Mouse (Mus musculus): ENCODE data around the gene Rasgef1a. TPM values are rescaled to one million over a fixed set of nuclear protein-coding genes. Genes with fewer than 3 reads are reported as not detected.
A peak's percentile ranks its signal among the peaks of the same experiment; 100 is the strongest.

The Rasgef1a gene
- total RNA-seq, 2 experiments from 2014 or later: 0.10 to 0.15 TPM

- DNase-seq: no peak
- intact Hi-C loops (cut with DNase I): no loop called here
These were observed 11.8 kb downstream of the Rasgef1a start for GRCm38 (mm10) chr6:118022898-118023635.

- DNase-seq: no peak
- intact Hi-C loops (cut with DNase I): no loop called here
These were observed 15.8 kb downstream of the Rasgef1a start for GRCm38 (mm10) chr6:118027036-118027435.

GRCm38 (mm10) chr6:118031467-118031866 is 20.2 kb downstream of the Rasgef1a start:
- DNase-seq: no peak
- intact Hi-C loops (cut with DNase I): no loop called here

- intact Hi-C loops (cut with DNase I): no loop called here
- DNase-seq: no peak
These were observed 24.4 kb downstream of the Rasgef1a start for GRCm38 (mm10) chr6:118035639-118036038.

- intact Hi-C loops (cut with DNase I): no loop called here
- DNase-seq: no peak
These were observed 25.0 kb downstream of the Rasgef1a start for GRCm38 (mm10) chr6:118036118-118036805.

- intact Hi-C loops (cut with DNase I): no loop called here
- DNase-seq: no peak
These were observed 25.6 kb downstream of the Rasgef1a start for GRCm38 (mm10) chr6:118036866-118037265.

GRCm38 (mm10) chr6:118045180-118045579 is 33.9 kb downstream of the Rasgef1a start:
- intact Hi-C loops (cut with DNase I): no loop called here
- DNase-seq: no peak

GRCm38 (mm10) chr6:118045892-118046291 is 34.7 kb downstream of the Rasgef1a start:
- intact Hi-C loops (cut with DNase I): no loop called here
- DNase-seq: no peak

- intact Hi-C loops (cut with DNase I): no loop called here
- DNase-seq: no peak
These were observed 35.3 kb downstream of the Rasgef1a start for GRCm38 (mm10) chr6:118046511-118046910.

- DNase-seq: no peak
- intact Hi-C loops (cut with DNase I): no loop called here
These were observed 35.7 kb downstream of the Rasgef1a start for GRCm38 (mm10) chr6:118046924-118047323.

GRCm38 (mm10) chr6:118047811-118048505 is 36.7 kb downstream of the Rasgef1a start:
- DNase-seq: no peak
- intact Hi-C loops (cut with DNase I): no loop called here

- no peak for DNase-seq
- intact Hi-C loops (cut with DNase I): no loop called here
These were observed 38.5 kb downstream of the Rasgef1a start for GRCm38 (mm10) chr6:118049776-118050175.

GRCm38 (mm10) chr6:118051474-118051873 is 40.2 kb downstream of the Rasgef1a start:
- intact Hi-C loops (cut with DNase I): no loop called here
- DNase-seq: no peak

GRCm38 (mm10) chr6:118055209-118055608 is 44.0 kb downstream of the Rasgef1a start:
- intact Hi-C loops (cut with DNase I): no loop called here
- DNase-seq: no peak

- intact Hi-C loops (cut with DNase I): loop anchor here (10.0 kb wide), 1 partner anchor 324 kb away; no protein-coding TSS in a partner anchor
- no peak for DNase-seq
These were observed 50.0 kb downstream of the Rasgef1a start for GRCm38 (mm10) chr6:118061266-118061665.

GRCm38 (mm10) chr6:118063266-118063665 is 52.0 kb downstream of the Rasgef1a start:
- DNase-seq: no peak
- intact Hi-C loops (cut with DNase I): loop anchor here (10.0 kb wide), 1 partner anchor 322 kb away; no protein-coding TSS in a partner anchor

GRCm38 (mm10) chr6:118064968-118065530 is 53.8 kb downstream of the Rasgef1a start:
- DNase-seq: peak in 1 of 2 experiments; percentile 28
- intact Hi-C loops (cut with DNase I): loop anchor here (10.0 kb wide), 1 partner anchor 320 kb away; no protein-coding TSS in a partner anchor

- intact Hi-C loops (cut with DNase I): loop anchor here (10.0 kb wide), 1 partner anchor 319 kb away; no protein-coding TSS in a partner anchor
- no peak for DNase-seq
These were observed 54.6 kb downstream of the Rasgef1a start for GRCm38 (mm10) chr6:118065837-118066198.

GRCm38 (mm10) chr6:118066199-118067081 is 55.2 kb downstream of the Rasgef1a start:
- no peak for DNase-seq
- intact Hi-C loops (cut with DNase I): loop anchor here (10.0 kb wide), 1 partner anchor 318 kb away; no protein-coding TSS in a partner anchor

- intact Hi-C loops (cut with DNase I): loop anchor here (10.0 kb wide), 1 partner anchor 317 kb away; no protein-coding TSS in a partner anchor
- no peak for DNase-seq
These were observed 56.5 kb downstream of the Rasgef1a start for GRCm38 (mm10) chr6:118067720-118068119.

All from gastrocnemius, postnatal 36 days (tissue).